Mouse (Mus musculus) liver, adult 2 months (tissue): ENCODE data around the gene Pheta2. TPM values are rescaled to one million over a fixed set of nuclear protein-coding genes. Genes with fewer than 3 reads are reported as not detected.

Source experiments
- DNase-seq: peaks from one replicate; pipeline ENCODE4 v3.0.0-alpha.2; 2011; ENCODE audit warnings: low read depth, low spot score; ENCODE audit errors: extremely low read depth
- H3K27ac ChIP-seq: fragments of 200-500 bp; replicated peaks from 2 replicates; pipeline ENCODE4 v1.5.1; 2012; ENCODE audit warnings: low read depth, mild to moderate bottlenecking, control low read depth, inconsistent platforms, low read length; ENCODE audit not compliant: insufficient read depth
- H3K27me3 ChIP-seq: fragments of 200-500 bp; 2 replicates; pipeline ENCODE4 v1.6.1; 2012; ENCODE audit warnings: mild to moderate bottlenecking, moderate library complexity, low read length, inconsistent platforms; ENCODE audit not compliant: control insufficient read depth, insufficient read depth
- H3K36me3 ChIP-seq: fragments of 200-500 bp; 2 replicates; pipeline ENCODE4 v1.6.1; 2012; ENCODE audit warnings: low read length, inconsistent platforms; ENCODE audit not compliant: control insufficient read depth, insufficient read depth
- H3K4me1 ChIP-seq: fragments of 200-500 bp; 2 replicates; pipeline ENCODE4 v1.6.1; 2011; ENCODE audit warnings: low read length; ENCODE audit not compliant: control insufficient read depth, insufficient read depth
- H3K4me3 ChIP-seq: fragments of 200-500 bp; 2 replicates; pipeline ENCODE4 v1.5.1; 2011; ENCODE audit warnings: low read depth, mild to moderate bottlenecking, control low read depth, low read length, moderate library complexity; ENCODE audit not compliant: insufficient read depth
- H3K79me2 ChIP-seq: fragments of 200-500 bp; 2 replicates; pipeline ENCODE4 v1.6.1; 2012; ENCODE audit warnings: inconsistent platforms, mild to moderate bottlenecking, low read length, moderate library complexity; ENCODE audit not compliant: control insufficient read depth, insufficient read depth
- H3K9ac ChIP-seq: fragments of 200-500 bp; 2 replicates; pipeline ENCODE4 v1.6.1; 2012; ENCODE audit warnings: low read depth, mild to moderate bottlenecking, control low read depth, inconsistent platforms, low read length
- CTCF ChIP-seq: fragments of 200-500 bp; IDR thresholded peaks from 2 replicates; pipeline ENCODE4 v1.5.1; 2011; ENCODE audit warnings: low read depth, low read length, control low read depth
- POLR2A ChIP-seq: fragments of 200-500 bp; IDR thresholded peaks from 2 replicates; pipeline ENCODE4 v1.6.1; 2011; ENCODE audit warnings: low read length, control low read depth; ENCODE audit not compliant: insufficient read depth; ENCODE audit errors: extremely low read depth
- WGBS: fragments of 180-500 bp; shearing (Covaris S2); methylation state at CpG from one replicate; pipeline ENCODE4 v1.1.7; 2018; 5-methylcytosine and 5-hydroxymethylcytosine counted together
- polyA plus RNA-seq: library from polyadenylated mRNA; depleted of rRNA; stranded (reverse); fragments of >200 nt; gene quantifications from 2 replicates; pipeline ENCODE4 v1.2.3, GENCODE M21; 2012
- total RNA-seq: library from RNA; depleted of rRNA; stranded (reverse); fragments of >200 nt; gene quantifications from 2 replicates; pipeline ENCODE4 v1.2.3, GENCODE M21; 2014

Pheta2 gene
- total and polyA plus RNA-seq, 2 experiments, result 0.09 to 0.10 TPM

- TF ChIP-seq CTCF (no peak), POLR2A (no peak)
- H3K9ac ChIP-seq, result peak overlapping the region; percentile 55
- peaks cover 11% of the 10 kb centered on the region; the same call in 1 of the 2 replicates for H3K79me2 ChIP-seq
- peak; percentile 55 for DNase-seq
- H3K27me3 ChIP-seq, result no peaks in the 10 kb centered on the region
- 32% methylated on average over 17 of the region's 17 CpGs for WGBS
- H3K27ac ChIP-seq, result peak overlapping the region; percentile 62
- H3K4me3 ChIP-seq, result peak overlapping the region; percentile 6; the same call in 1 of the 2 replicates
- H3K36me3 ChIP-seq, result peaks cover 23% of the 10 kb centered on the region
- H3K4me1 ChIP-seq, result peaks cover 24% of the 10 kb centered on the region
Measured at GRCm38 (mm10) chr15:82376393-82377138, 37.8 kb downstream of the Pheta2 start.

DNA sequence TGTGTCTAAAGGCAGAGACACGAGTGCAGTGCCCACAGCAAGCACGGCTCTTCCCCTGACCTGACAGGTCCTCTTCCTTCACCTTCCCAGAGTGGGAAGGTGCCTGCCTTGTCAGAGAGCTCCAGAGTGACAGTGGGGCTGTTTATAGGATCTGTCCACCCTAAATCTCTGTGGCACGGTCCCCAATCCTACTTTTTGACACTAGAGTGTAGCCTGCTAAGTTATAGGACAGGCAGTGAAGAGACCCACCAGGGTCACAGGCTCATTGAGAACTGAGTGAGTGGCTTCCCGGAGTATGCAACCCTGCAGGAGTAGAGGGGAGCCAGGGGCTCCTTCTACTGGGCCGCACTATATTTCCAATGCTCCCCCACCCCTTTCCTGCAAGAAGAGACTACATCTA lies 39.0 kb downstream of the Pheta2 start:
- peaks cover 11% of the 10 kb centered on the region; the same call in 1 of the 2 replicates for H3K79me2 ChIP-seq
- peaks cover 25% of the 10 kb centered on the region for H3K4me1 ChIP-seq
- 31% methylated on average over 5 of the region's 5 CpGs for WGBS
- peak overlapping the region; percentile 99 for H3K9ac ChIP-seq
- no peaks in the 10 kb centered on the region for H3K27me3 ChIP-seq
- no peak for TF ChIP-seq POLR2A
- no peak for TF ChIP-seq CTCF
- peak overlapping the region; percentile 48 for H3K4me3 ChIP-seq
- peak overlapping the region; percentile 100 for H3K27ac ChIP-seq
- DNase-seq, result no peak
- peaks cover 19% of the 10 kb centered on the region for H3K36me3 ChIP-seq

- Histone ChIP-seq H3K27ac (peak overlapping the region; percentile 100), H3K4me1 (peaks cover 28% of the 10 kb centered on the region), H3K9ac (peak overlapping the region; percentile 99), H3K36me3 (peaks cover 17% of the 10 kb centered on the region), H3K79me2 (peaks cover 11% of the 10 kb centered on the region; the same call in 1 of the 2 replicates), H3K4me3 (peak overlapping the region; percentile 48), H3K27me3 (no peaks in the 10 kb centered on the region)
- TF ChIP-seq CTCF (no peak), POLR2A (no peak)
- 12% methylated on average over 15 of the region's 15 CpGs for WGBS
- peak; percentile 94 for DNase-seq
Measured at GRCm38 (mm10) chr15:82378261-82379180, 39.8 kb downstream of the Pheta2 start.

- Histone ChIP-seq H3K4me3 (peak overlapping the region; percentile 92), H3K79me2 (peaks cover 11% of the 10 kb centered on the region; the same call in 1 of the 2 replicates), H3K27ac (peak overlapping the region; percentile 100), H3K4me1 (peaks cover 28% of the 10 kb centered on the region), H3K9ac (peak overlapping the region; percentile 99), H3K36me3 (peaks cover 13% of the 10 kb centered on the region), H3K27me3 (no peaks in the 10 kb centered on the region)
- no peak for TF ChIP-seq CTCF
- peak; percentile 55; the same call in 1 of the 2 replicates for TF ChIP-seq POLR2A
- DNase-seq, result peak; percentile 98
- WGBS, result 6% methylated on average over 7 of the region's 7 CpGs
Measured at GRCm38 (mm10) chr15:82379511-82379870, 40.7 kb downstream of the Pheta2 start.

DNA sequence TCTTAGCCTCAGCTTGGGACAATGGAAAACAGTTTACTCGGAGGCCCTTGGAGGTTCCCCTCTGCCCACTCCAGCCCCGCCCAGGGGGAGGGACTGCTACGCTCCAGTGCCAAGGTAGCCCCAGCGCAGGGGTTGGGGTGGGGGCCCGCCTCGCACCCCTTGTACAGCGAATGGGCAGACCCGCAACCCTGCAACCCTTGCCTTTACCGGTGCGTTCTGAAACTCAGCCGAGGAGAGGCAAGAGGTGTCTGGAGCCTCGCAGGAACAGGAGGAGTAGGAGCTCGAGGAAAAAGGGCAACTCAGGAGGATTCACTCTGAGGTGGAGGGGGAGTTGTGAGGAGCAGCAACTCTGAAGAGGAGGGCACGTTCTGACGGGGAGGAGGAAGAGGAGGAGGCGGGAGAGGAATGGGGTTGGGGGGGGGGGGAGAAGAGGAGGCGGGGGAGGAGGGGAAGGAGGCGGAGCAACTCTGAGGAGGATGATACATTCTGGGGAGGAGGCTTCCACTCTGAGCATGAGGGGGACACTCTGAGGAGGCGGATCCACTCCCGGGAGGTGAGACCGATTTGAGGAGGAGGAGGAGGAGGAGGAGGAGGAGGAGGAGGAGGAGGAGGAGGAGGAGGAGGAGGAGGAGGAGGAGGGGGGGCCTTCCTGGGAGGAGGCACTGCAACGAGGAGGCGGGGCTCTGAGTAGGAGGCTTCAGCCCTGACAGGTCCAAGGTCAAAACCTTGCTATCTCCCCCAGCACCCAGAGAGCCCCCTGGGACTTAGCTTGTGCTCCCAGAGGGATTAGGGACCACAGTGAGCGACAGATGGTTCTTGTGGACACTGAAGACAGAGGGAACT lies 41.4 kb downstream of the Pheta2 start, which contains the start of gene Cyp2d22:
TSS of gene Cyp2d22 (minus strand) at position 390 of the 843 bp plus-strand sequence.
- Histone ChIP-seq H3K9ac (peak within 1 kb of the TSS; percentile 99), H3K27ac (peak within 1 kb of the TSS; percentile 100), H3K27me3 (no peaks in the 10 kb centered on the region), H3K79me2 (peaks cover 11% of the 10 kb centered on the region; the same call in 1 of the 2 replicates), H3K36me3 (peaks cover 9% of the 10 kb centered on the region), H3K4me1 (peaks cover 28% of the 10 kb centered on the region), H3K4me3 (peak within 1 kb of the TSS; percentile 92)
- TF ChIP-seq POLR2A, result peak; percentile 59; the same call in 1 of the 2 replicates
- no peak for TF ChIP-seq CTCF
- peak; percentile 91 for DNase-seq
- under 1% methylated on average over 18 of the region's 24 CpGs for WGBS
